Mouse (Mus musculus): ENCODE data around the gene Psmd9.

DNA sequence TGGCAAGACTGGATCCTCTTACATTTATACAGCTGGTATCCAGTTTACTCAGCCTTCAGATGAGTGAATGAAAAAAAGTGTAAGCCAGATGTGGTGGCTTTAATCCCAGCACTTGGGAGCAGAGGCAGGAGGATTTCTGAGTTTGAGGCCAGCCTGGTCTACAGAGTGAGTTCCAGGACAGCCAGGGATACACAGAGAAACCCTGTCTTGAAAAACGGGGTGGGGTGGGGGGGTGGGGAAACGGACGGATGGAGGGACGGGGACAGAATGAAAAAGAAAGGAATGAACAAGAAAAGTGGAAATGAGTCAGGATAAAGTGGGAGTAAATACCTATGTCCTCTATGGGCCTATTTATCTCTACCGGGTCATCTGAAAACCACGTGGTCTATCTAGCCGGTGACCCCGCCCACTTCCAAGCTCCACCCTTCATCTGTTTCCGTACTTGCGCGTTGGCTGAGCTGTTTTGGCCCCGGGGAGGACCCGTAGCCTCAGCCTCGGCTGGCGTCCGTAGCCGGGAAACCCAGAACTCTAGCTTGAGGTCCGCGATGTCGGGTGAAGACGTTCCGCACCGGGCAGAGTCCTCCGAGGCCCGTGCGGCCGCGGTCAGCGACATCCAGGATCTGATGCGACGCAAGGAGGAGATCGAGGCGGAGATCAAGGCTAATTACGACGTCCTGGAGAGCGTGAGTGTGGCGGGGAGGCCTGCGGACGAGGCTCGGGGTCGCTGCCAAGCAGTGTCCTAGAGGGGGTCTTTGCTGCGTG, 58.7 kb downstream of the Psmd9 start:
- TF ChIP-seq GATA1 (IDR thresholded peaks at IDR 0.05; ENCODE audit: borderline replicate concordance, low read length) (peak; percentile 32; the same call in 1 of the 3 replicates), FLI1 (IDR thresholded peaks at IDR 0.05; ENCODE audit: low read length) (no peak)
